Mouse (Mus musculus) neural tube, embryonic 15.5 days (tissue): Measurements from ENCODE around the gene Polr1e. TPM values are rescaled to one million over a fixed set of nuclear protein-coding genes. Genes with fewer than 3 reads are reported as not detected.
A peak's percentile ranks its signal among the peaks of the same experiment; 100 is the strongest.

Experiments used
- ATAC-seq: fragments of 200-750 bp; cut with Nextera tagmentation; 2 replicates; pipeline ENCODE4 v1.8.0; 2017; ENCODE audit warnings: mild to moderate bottlenecking, moderate TSS enrichment, moderate library complexity; ENCODE audit not compliant: low FRiP score
- H3K27ac ChIP-seq: fragments of 300-500 bp; sonication (generic); replicated peaks from 2 replicates; pipeline ENCODE4 v1.5.1; 2015; ENCODE audit warnings: mild to moderate bottlenecking, inconsistent platforms
- H3K27me3 ChIP-seq: fragments of 300-500 bp; sonication (generic); replicated peaks from 2 replicates; pipeline ENCODE4 v1.6.1; 2015; ENCODE audit warnings: inconsistent platforms
- H3K36me3 ChIP-seq: fragments of 300-500 bp; sonication (generic); 2 replicates; pipeline ENCODE4 v1.6.1; 2015; ENCODE audit warnings: inconsistent platforms
- H3K4me1 ChIP-seq: fragments of 300-500 bp; sonication (generic); 2 replicates; pipeline ENCODE4 v1.6.1; 2015; ENCODE audit warnings: inconsistent platforms
- H3K4me2 ChIP-seq: fragments of 300-500 bp; sonication (generic); 2 replicates; pipeline ENCODE4 v1.6.1; 2015; ENCODE audit warnings: inconsistent platforms, mild to moderate bottlenecking, moderate library complexity
- H3K4me3 ChIP-seq: fragments of 300-500 bp; sonication (generic); replicated peaks from 2 replicates; pipeline ENCODE4 v1.5.1; 2015; ENCODE audit warnings: mild to moderate bottlenecking, inconsistent platforms
- H3K9ac ChIP-seq: fragments of 300-500 bp; sonication (generic); replicated peaks from 2 replicates; pipeline ENCODE4 v1.6.1; 2015; ENCODE audit warnings: mild to moderate bottlenecking, inconsistent platforms
- H3K9me3 ChIP-seq: fragments of 300-500 bp; sonication (generic); replicated peaks from 2 replicates; pipeline ENCODE4 v1.6.1; 2016; ENCODE audit warnings: inconsistent platforms
- WGBS: fragments of 180-500 bp; shearing (Covaris S2); methylation state at CpG from one replicate; pipeline ENCODE4 v1.1.7; 2015; ENCODE audit warnings: mixed read lengths; 5-methylcytosine and 5-hydroxymethylcytosine counted together
- polyA plus RNA-seq: library from polyadenylated mRNA; unstranded; fragments of >200 nt; fragmentation: Nextera tagmentation; extraction: Ambion mirVana; gene quantifications from 2 replicates; pipeline ENCODE4 v1.2.1, GENCODE M21; 2015

The Polr1e gene
- polyA plus RNA-seq, 1 experiment from 2014 or later, result 35.7 TPM

DNA sequence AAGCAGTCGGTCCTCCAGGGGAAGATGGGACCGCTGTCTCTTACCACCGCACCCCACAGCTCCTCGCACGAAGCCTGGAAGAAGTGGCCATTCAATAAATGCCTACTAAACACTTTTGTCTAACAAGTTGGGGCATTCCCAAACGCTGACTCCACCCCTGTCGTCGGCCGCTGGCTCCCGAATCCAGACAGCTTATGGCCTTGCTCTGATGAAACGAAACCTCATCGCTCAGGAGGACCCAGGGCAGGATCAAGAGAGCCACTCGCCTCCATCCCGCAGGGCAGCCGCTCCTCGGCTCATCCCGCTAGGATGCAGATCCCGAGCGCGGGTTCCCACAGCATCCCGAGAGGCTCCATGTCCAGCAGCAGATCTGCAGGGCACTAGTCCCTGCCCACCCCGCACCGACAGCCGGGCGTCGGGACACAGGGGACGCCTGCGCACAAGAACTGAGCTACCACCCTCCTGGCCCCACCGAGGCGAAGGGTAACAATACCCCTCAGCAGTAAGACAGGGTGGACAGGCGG, 6.7 kb upstream of the Polr1e start:
- WGBS, result under 1% methylated on average over 30 of the region's 31 CpGs
- peak overlapping the region; percentile 88 for H3K9ac ChIP-seq
- H3K27me3 ChIP-seq, result no peaks in the 10 kb centered on the region
- H3K36me3 ChIP-seq, result no peaks in the 10 kb centered on the region
- H3K4me1 ChIP-seq, result peaks cover 26% of the 10 kb centered on the region
- ATAC-seq, result peak; percentile 79
- H3K9me3 ChIP-seq, result no peaks in the 10 kb centered on the region
- peak overlapping the region; percentile 83 for H3K4me3 ChIP-seq
- peak overlapping the region; percentile 73 for H3K4me2 ChIP-seq
- H3K27ac ChIP-seq, result peak overlapping the region; percentile 95

DNA sequence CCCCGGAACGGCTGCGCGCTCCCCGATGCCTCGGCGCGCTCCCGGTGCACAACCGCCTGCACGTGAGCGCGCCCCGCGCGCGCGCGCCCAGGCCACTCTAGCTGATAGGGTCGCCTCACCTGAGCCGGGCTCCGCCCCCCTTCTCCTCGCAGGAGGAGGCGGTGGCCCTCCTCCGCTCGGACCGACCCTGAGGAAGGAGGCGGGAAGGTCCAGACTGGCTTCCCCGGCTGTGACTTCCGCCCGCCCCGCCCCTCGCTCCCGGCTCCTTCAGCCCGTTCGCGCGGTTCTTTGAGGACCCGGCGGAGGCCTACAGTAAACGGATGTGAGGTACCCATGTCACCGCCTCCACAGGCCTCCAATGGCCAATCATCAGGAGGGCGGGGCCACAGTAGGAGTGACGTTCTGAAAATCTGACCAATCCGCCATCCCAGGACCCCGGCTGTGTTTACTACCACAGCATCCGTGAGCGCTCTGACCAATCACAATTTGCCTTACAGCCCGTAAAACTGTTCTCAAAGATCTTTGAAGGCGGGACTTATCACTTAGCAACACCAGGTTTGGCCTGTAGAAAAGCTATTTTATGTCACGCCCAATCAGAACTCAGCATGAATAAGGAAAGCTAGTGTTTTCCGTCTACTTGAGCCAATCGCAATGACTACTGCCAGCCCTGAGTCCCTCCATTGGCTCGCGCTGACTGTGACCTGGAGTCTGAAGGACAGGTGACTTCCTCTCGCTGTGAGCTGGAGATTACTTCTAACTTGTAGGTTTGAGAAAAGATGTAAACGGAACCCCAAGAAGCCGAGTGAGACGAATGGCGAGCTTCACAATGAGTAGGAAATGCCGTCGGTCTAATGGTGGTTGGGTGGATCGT, 6.0 kb upstream of the Polr1e start, which contains the start of gene Zbtb5:
Zbtb5 (minus strand) TSS at position 308 of the 871 bp plus-strand sequence.
- Histone ChIP-seq H3K4me3 (peak within 1 kb of the TSS; percentile 83), H3K4me2 (peak within 1 kb of the TSS; percentile 73), H3K9me3 (no peaks in the 10 kb centered on the region), H3K27me3 (no peaks in the 10 kb centered on the region), H3K9ac (peak within 1 kb of the TSS; percentile 88), H3K27ac (peak within 1 kb of the TSS; percentile 95), H3K4me1 (peaks cover 26% of the 10 kb centered on the region), H3K36me3 (no peaks in the 10 kb centered on the region)
- WGBS, result under 1% methylated on average over 63 of the region's 63 CpGs
- ATAC-seq, result peak; percentile 98

DNA sequence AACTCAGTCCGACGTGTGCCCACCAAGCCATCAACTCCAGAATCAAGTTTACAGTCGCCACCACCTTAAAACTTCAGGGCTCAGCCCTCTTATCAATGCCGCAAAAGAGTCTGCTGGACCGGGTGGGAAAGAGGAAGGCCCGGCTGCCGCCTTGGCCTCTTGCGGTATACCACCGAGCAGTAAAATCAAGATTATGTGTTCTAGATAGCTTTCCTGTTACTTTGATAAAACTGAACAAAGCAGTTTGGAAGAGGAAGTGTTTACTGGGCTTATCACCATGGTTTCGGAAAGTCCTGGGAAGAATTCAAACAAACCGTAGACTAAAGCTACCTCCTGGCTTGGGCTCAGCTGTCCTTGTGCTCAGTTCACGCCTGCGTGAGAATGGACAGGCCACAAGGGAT, 5.4 kb upstream of the Polr1e start:
- Histone ChIP-seq H3K36me3 (no peaks in the 10 kb centered on the region), H3K4me3 (peak overlapping the region; percentile 83), H3K27me3 (no peaks in the 10 kb centered on the region), H3K4me2 (peak overlapping the region; percentile 69), H3K27ac (peak overlapping the region; percentile 85), H3K4me1 (peaks cover 26% of the 10 kb centered on the region), H3K9me3 (no peaks in the 10 kb centered on the region), H3K9ac (peak overlapping the region; percentile 67)
- WGBS, result 3% methylated on average over 13 of the region's 13 CpGs
- ATAC-seq, result no peak

DNA sequence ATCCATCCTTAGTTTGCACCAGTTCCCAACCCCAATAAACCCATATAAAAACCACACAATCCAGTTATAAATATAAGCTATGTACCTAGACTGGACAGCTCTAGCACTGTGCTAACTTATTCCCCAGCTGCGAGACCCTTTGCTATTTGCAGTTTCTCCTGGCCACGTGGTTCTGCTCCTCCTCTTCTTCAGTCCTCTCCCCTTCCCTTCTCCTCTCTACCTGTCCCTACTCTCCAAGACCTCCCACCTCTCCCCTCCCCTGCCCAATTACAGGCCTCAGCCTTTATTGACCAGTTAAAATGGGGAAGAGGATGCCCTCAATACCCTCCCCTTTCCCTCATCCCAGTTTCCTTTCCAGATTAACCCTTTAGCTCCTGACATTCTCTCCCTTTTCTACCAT, 4.8 kb upstream of the Polr1e start:
- peaks cover 26% of the 10 kb centered on the region for H3K4me1 ChIP-seq
- H3K4me2 ChIP-seq, result peak overlapping the region; percentile 69
- H3K9ac ChIP-seq, result peak overlapping the region; percentile 67
- no peak for ATAC-seq
- peak overlapping the region; percentile 83 for H3K4me3 ChIP-seq
- WGBS, result 0% methylated on average over 2 of the region's 2 CpGs
- H3K27me3 ChIP-seq, result no peaks in the 10 kb centered on the region
- no peaks in the 10 kb centered on the region for H3K9me3 ChIP-seq
- H3K36me3 ChIP-seq, result no peaks in the 10 kb centered on the region
- H3K27ac ChIP-seq, result 0 out of 2 replicates have a peak overlapping the region, but pooled peaks have one; percentile 85

DNA sequence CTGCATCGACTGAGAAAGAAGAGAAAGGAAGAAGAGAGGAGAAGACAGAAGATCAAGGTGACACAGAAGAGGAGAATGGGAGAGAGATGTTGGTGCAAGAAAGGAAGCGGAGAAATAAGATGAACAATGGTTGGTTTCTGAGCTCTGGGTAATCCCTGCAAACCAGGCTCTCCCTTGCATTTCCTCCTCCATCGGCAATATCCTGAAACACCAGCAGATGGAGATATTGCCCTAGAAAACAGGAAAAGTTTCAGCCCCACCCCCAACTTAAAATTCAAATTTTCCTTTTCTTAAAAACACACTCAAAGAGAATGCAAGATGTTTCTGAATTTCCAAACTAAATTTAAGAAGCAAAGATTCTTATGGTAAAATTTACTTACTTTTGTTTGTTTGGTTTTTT, 2.8 kb upstream of the Polr1e start:
- Histone ChIP-seq H3K4me1 (peaks cover 31% of the 10 kb centered on the region), H3K4me3 (no peak overlapping the region), H3K36me3 (no peaks in the 10 kb centered on the region), H3K9ac (0 out of 2 replicates have a peak overlapping the region, but pooled peaks have one; percentile 20), H3K27me3 (no peaks in the 10 kb centered on the region), H3K27ac (no peak overlapping the region), H3K9me3 (no peaks in the 10 kb centered on the region), H3K4me2 (no peak overlapping the region)
- ATAC-seq, result no peak
- WGBS, result 13% methylated on average over 3 of the region's 3 CpGs

DNA sequence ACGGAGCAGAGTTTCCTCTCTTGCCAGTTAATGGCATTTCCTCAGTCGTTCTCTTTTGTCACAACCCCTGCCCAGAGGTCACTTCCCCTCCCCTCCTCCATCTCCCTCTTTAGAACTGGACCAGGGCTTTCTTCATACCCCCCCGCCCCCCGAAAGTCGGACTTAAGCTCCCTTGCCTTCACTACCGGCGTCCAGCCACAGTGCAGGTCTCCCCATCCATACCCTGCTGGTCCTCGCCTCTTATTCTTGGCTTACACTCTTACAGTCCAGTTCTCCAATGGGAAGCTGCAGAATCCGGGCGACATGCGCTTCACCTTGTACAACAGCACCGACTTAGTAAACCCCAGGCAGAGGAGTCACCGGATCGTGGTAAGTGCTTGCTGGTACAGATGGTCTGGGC, 626 bp downstream of the Polr1e start:
- H3K4me1 ChIP-seq, result peaks cover 21% of the 10 kb centered on the region
- H3K27ac ChIP-seq, result 0 out of 2 replicates have a peak overlapping the region, but pooled peaks have one; percentile 37
- peak overlapping the region; percentile 79 for H3K4me3 ChIP-seq
- H3K9ac ChIP-seq, result peak overlapping the region; percentile 73
- H3K36me3 ChIP-seq, result peaks cover 20% of the 10 kb centered on the region
- H3K4me2 ChIP-seq, result peak overlapping the region; percentile 95
- no peaks in the 10 kb centered on the region for H3K27me3 ChIP-seq
- peak; percentile 52 for ATAC-seq
- no peaks in the 10 kb centered on the region for H3K9me3 ChIP-seq
- WGBS, result 4% methylated on average over 14 of the region's 14 CpGs

DNA sequence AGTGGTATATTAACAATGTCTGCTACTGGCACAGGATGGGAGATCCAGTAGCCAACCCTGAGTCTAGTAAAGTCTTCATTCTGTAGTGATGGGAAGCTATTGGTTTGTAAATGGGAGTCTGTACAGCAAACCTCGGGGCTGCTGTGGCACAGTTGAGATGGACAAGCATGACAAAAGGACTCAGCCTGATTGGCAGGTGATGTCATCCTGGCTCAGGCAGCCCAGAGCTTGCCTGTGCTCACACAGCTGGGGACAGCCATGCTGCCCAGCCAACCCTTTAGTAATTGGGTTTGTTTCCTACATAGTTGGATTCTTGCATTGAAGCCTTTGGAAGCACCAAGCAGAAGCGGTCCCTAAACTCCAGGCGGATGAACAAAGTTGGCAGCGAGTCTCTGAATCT, 8.1 kb downstream of the Polr1e start:
- H3K4me3 ChIP-seq, result no peak overlapping the region
- H3K36me3 ChIP-seq, result peaks cover 83% of the 10 kb centered on the region
- no peaks in the 10 kb centered on the region for H3K9me3 ChIP-seq
- no peak overlapping the region for H3K27ac ChIP-seq
- H3K27me3 ChIP-seq, result no peaks in the 10 kb centered on the region
- 89% methylated on average over 4 of the region's 4 CpGs for whole genome bisulfite sequencing
- no peak overlapping the region for H3K9ac ChIP-seq
- no peak for ATAC-seq
- no peak overlapping the region for H3K4me2 ChIP-seq
- no peaks in the 10 kb centered on the region for H3K4me1 ChIP-seq

DNA sequence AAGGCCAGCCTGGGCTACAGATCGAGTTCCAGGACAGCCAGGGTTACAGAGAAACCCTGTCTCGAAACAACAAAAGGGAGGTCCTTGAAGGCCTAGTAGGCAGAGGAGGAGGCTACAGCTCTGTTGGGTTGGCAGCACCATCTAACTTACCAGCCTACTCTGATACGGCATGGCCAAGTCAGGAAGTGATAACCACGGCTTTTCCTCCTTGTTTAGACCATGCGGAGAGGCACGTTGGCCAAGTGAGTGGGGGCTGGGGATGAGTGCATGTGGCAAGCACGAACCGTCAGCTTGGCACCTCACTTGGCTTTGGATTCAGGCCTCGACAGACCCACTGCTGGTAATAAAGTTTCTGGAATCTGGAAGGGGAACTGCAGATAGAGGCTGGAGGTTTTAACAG, 14.2 kb downstream of the Polr1e start:
- Histone ChIP-seq H3K4me3 (no peak overlapping the region), H3K9me3 (no peaks in the 10 kb centered on the region), H3K27me3 (no peaks in the 10 kb centered on the region), H3K4me2 (no peak overlapping the region), H3K27ac (no peak overlapping the region), H3K4me1 (no peaks in the 10 kb centered on the region), H3K36me3 (peaks cover 91% of the 10 kb centered on the region), H3K9ac (no peak overlapping the region)
- no peak for ATAC-seq
- 91% methylated on average over 9 of the region's 9 CpGs for WGBS

DNA sequence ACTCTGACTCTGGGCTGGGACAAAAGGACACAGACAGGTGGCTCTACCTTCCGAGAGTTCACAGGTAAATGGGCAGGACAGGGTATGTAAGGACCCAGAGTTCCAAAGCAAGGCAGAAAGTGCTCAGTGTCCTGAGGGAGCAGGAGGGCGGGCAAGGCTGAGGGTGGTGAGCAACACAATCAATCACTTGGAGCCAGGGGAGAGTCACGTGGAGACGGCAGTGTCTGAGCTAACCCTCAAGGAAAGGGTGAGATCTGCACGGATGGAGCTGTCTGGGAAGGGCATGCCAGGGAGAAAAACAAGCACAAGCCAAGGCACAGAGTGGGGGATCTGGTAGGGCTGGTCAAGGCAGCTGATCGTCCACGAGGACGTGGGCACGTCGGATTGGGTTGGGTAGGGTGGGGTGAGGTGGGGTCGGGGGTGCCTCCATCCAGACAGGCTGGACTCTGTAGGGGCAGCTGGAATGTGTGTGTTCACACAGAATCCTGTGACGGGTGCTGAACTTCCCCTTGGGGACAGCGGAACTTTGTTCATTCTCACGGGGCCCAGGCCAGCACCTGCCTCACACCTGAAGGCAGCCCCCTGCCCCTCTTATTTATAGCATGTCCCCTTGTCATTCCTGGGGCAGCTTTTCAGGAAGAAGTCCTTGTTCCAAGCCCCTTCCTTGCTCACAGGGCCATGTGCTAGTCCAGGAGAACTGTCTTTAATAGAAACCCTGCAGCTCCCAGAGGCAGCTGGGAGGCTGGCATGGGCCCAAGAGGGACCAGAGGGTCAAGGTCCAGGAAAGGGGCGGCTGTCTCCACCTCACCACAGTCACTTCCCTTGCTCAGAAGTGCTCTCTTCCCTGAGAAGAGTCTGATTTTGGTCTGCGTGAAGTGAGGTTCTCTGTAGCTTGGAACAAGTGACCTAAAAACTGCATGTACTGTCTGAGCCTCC, 16.6 kb downstream of the Polr1e start:
- Histone ChIP-seq H3K27me3 (no peaks in the 10 kb centered on the region), H3K36me3 (peaks cover 81% of the 10 kb centered on the region), H3K9ac (no peak overlapping the region)

DNA sequence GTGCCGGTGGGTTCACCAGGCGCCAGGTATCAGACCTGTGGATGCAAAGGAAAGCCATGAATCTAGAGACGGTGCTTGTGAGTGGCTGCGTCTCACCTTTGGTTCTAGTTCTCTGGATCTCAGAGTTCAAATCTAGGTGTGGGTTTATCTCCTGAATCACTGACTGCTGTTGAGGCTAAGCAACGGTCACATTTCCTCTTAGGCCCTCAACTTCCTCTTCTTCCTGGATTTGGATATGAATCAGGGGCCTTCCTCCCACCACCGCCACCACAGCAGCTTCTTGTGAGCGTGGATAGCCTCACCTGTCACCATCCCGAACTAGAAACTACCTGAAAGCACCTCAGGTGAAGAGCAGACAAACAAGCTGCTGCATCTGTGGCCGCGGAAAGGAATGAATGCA, 17.7 kb downstream of the Polr1e start:
- ATAC-seq, result no peak

More for the DNA sequence above, 16.6 kb downstream of the Polr1e start:
- ATAC-seq, result no peak
- WGBS, result 81% methylated on average over 16 of the region's 16 CpGs
- Histone ChIP-seq H3K4me2 (no peak overlapping the region), H3K9me3 (no peaks in the 10 kb centered on the region), H3K27ac (no peak overlapping the region), H3K4me1 (no peaks in the 10 kb centered on the region), H3K4me3 (no peak overlapping the region)

DNA sequence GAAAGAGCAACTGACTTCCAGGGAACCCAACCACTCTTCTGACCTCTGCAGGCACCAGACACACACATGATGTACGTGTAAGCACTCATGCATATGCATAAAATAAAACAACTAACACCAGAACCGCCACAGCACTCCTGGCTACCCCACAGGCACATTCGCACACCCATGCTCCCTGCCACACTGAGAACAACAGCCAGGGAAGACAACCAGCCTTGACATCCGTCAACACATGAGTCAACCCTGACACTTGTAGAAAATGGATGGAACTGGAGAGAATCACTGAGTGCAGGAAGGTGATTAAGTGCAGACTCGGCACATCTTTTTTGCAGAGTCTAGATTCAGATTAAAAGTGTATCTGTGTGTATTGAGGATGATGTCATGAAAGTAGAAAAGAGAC, 18.2 kb downstream of the Polr1e start:
- Histone ChIP-seq H3K36me3 (peaks cover 84% of the 10 kb centered on the region), H3K4me1 (no peaks in the 10 kb centered on the region), H3K27me3 (no peaks in the 10 kb centered on the region), H3K27ac (no peak overlapping the region), H3K4me3 (no peak overlapping the region), H3K9ac (no peak overlapping the region), H3K4me2 (no peak overlapping the region), H3K9me3 (no peaks in the 10 kb centered on the region)
- no peak for ATAC-seq
- 76% methylated on average over 5 of the region's 5 CpGs for WGBS

More for the DNA sequence above, 17.7 kb downstream of the Polr1e start:
- H3K4me1 ChIP-seq, result no peaks in the 10 kb centered on the region
- no peak overlapping the region for H3K4me3 ChIP-seq
- H3K27ac ChIP-seq, result no peak overlapping the region
- 93% methylated on average over 10 of the region's 10 CpGs for WGBS
- H3K27me3 ChIP-seq, result no peaks in the 10 kb centered on the region
- H3K36me3 ChIP-seq, result peaks cover 82% of the 10 kb centered on the region
- H3K9ac ChIP-seq, result no peak overlapping the region
- no peaks in the 10 kb centered on the region for H3K9me3 ChIP-seq
- no peak overlapping the region for H3K4me2 ChIP-seq
